Mouse (Mus musculus) heart, embryonic 12.5 days (tissue): ENCODE data around the gene Resp18. TPM values are rescaled to one million over a fixed set of nuclear protein-coding genes. Genes with fewer than 3 reads are reported as not detected.

Experiments used
- ATAC-seq: fragments of 200-750 bp; cut with Nextera tagmentation; 2 replicates; pipeline ENCODE4 v1.8.0; 2017; ENCODE audit warnings: moderate TSS enrichment, moderate library complexity; ENCODE audit not compliant: insufficient number of reproducible peaks, low FRiP score
- H3K27ac ChIP-seq: fragments of 300-500 bp; sonication (generic); 2 replicates; pipeline ENCODE4 v1.5.1; 2016; ENCODE audit warnings: mild to moderate bottlenecking, moderate library complexity; ENCODE audit not compliant: poor library complexity, severe bottlenecking
- H3K27me3 ChIP-seq: fragments of 300-500 bp; sonication (generic); replicated peaks from 2 replicates; pipeline ENCODE4 v1.6.1; 2016; ENCODE audit warnings: mild to moderate bottlenecking, moderate library complexity
- H3K36me3 ChIP-seq: fragments of 300-500 bp; sonication (generic); 2 replicates; pipeline ENCODE4 v1.6.1; 2016; ENCODE audit warnings: mild to moderate bottlenecking, moderate library complexity
- H3K4me1 ChIP-seq: fragments of 300-500 bp; sonication (generic); replicated peaks from 2 replicates; pipeline ENCODE4 v1.6.1; 2016; ENCODE audit warnings: mild to moderate bottlenecking
- H3K4me2 ChIP-seq: fragments of 300-500 bp; sonication (generic); 2 replicates; pipeline ENCODE4 v1.6.1; 2016; ENCODE audit warnings: mild to moderate bottlenecking, moderate library complexity
- H3K4me3 ChIP-seq: fragments of 300-500 bp; sonication (generic); 2 replicates; pipeline ENCODE4 v1.5.1; 2016; ENCODE audit warnings: mild to moderate bottlenecking
- H3K9ac ChIP-seq: fragments of 300-500 bp; sonication (generic); 2 replicates; pipeline ENCODE4 v1.6.1; 2016; ENCODE audit warnings: mild to moderate bottlenecking, moderate library complexity
- H3K9me3 ChIP-seq: fragments of 300-500 bp; sonication (generic); replicated peaks from 2 replicates; pipeline ENCODE4 v1.6.1; 2016; ENCODE audit warnings: mild to moderate bottlenecking, moderate library complexity
- WGBS: fragments of 180-500 bp; shearing (Covaris S2); methylation state at CpG from one replicate; pipeline ENCODE4 v1.1.7; 2016; 5-methylcytosine and 5-hydroxymethylcytosine counted together
- polyA plus RNA-seq: library from polyadenylated mRNA; unstranded; fragments of >200 nt; fragmentation: Nextera tagmentation; extraction: Ambion mirVana; gene quantifications from 2 replicates; pipeline ENCODE4 v1.2.1, GENCODE M21; 2016

Gene Resp18
- polyA plus RNA-seq, 1 experiment from 2014 or later = not detected

GRCm38 (mm10) chr1:75264091-75264880 lies 13.9 kb downstream of the Resp18 start, which contains the start of gene Ptprn:
Ptprn (minus strand) TSS chr1:75264502.
- WGBS = 11% methylated on average over 32 of the region's 32 CpGs
- Histone ChIP-seq H3K4me3 (peak within 1 kb of the TSS; percentile 30), H3K36me3 (no peaks in the 10 kb centered on the region), H3K27ac (no peak within 1 kb of the TSS), H3K4me2 (peak within 1 kb of the TSS; percentile 37), H3K27me3 (peaks cover 66% of the 10 kb centered on the region), H3K9me3 (no peaks in the 10 kb centered on the region), H3K9ac (no peak within 1 kb of the TSS), H3K4me1 (peaks cover 5% of the 10 kb centered on the region)
- ATAC-seq = peak; percentile 51; the same call in 1 of the 2 replicates

- Histone ChIP-seq H3K4me3 (peak overlapping the region; percentile 30), H3K4me2 (peak overlapping the region; percentile 37), H3K27me3 (peaks cover 60% of the 10 kb centered on the region), H3K36me3 (no peaks in the 10 kb centered on the region), H3K9me3 (no peaks in the 10 kb centered on the region), H3K9ac (no peak overlapping the region), H3K4me1 (peaks cover 5% of the 10 kb centered on the region), H3K27ac (no peak overlapping the region)
- 2% methylated on average over 40 of the region's 40 CpGs for WGBS
- 0 out of 2 replicates have a peak, but pooled peaks have one; percentile 33 for ATAC-seq
Observed at GRCm38 (mm10) chr1:75262969-75263951, 15.0 kb downstream of the Resp18 start.

- no peak for ATAC-seq
- H3K36me3 ChIP-seq = no peaks in the 10 kb centered on the region
- no peak overlapping the region for H3K4me3 ChIP-seq
- no peak overlapping the region for H3K4me2 ChIP-seq
- no peaks in the 10 kb centered on the region for H3K9me3 ChIP-seq
- H3K27ac ChIP-seq = no peak overlapping the region
- peaks cover 59% of the 10 kb centered on the region for H3K27me3 ChIP-seq
- no peak overlapping the region for H3K9ac ChIP-seq
- H3K4me1 ChIP-seq = peaks cover 5% of the 10 kb centered on the region
Observed at GRCm38 (mm10) chr1:75261278-75261677, 16.9 kb downstream of the Resp18 start.

GRCm38 (mm10) chr1:75255516-75256046 lies 22.6 kb downstream of the Resp18 start:
- WGBS = 60% methylated on average over 10 of the region's 10 CpGs
- no peak overlapping the region for H3K4me3 ChIP-seq
- no peaks in the 10 kb centered on the region for H3K9me3 ChIP-seq
- H3K36me3 ChIP-seq = no peaks in the 10 kb centered on the region
- H3K9ac ChIP-seq = no peak overlapping the region
- peaks cover 7% of the 10 kb centered on the region; the same call in 1 of the 2 replicates for H3K4me1 ChIP-seq
- H3K27me3 ChIP-seq = peaks cover 30% of the 10 kb centered on the region
- no peak overlapping the region for H3K27ac ChIP-seq
- H3K4me2 ChIP-seq = no peak overlapping the region
- ATAC-seq = no peak

- Histone ChIP-seq H3K9me3 (no peaks in the 10 kb centered on the region), H3K4me3 (no peak overlapping the region), H3K36me3 (no peaks in the 10 kb centered on the region), H3K4me1 (peaks cover 8% of the 10 kb centered on the region; the same call in 1 of the 2 replicates), H3K9ac (no peak overlapping the region), H3K27me3 (peaks cover 30% of the 10 kb centered on the region), H3K27ac (no peak overlapping the region), H3K4me2 (no peak overlapping the region)
- WGBS = 72% methylated on average over 8 of the region's 8 CpGs
- no peak for ATAC-seq
Observed at GRCm38 (mm10) chr1:75254625-75255013, 23.6 kb downstream of the Resp18 start.

GRCm38 (mm10) chr1:75253849-75254624 lies 24.2 kb downstream of the Resp18 start:
- H3K9me3 ChIP-seq = no peaks in the 10 kb centered on the region
- no peak overlapping the region for H3K9ac ChIP-seq
- no peak overlapping the region for H3K4me2 ChIP-seq
- H3K36me3 ChIP-seq = no peaks in the 10 kb centered on the region
- peaks cover 30% of the 10 kb centered on the region for H3K27me3 ChIP-seq
- WGBS = 60% methylated on average over 16 of the region's 16 CpGs
- no peak overlapping the region for H3K27ac ChIP-seq
- no peak overlapping the region for H3K4me3 ChIP-seq
- ATAC-seq = no peak
- peaks cover 12% of the 10 kb centered on the region for H3K4me1 ChIP-seq

GRCm38 (mm10) chr1:75253029-75253428 lies 25.2 kb downstream of the Resp18 start:
- WGBS = 59% methylated on average over 16 of the region's 16 CpGs
- peaks cover 19% of the 10 kb centered on the region for H3K4me1 ChIP-seq
- H3K27me3 ChIP-seq = peaks cover 26% of the 10 kb centered on the region
- no peak overlapping the region for H3K4me2 ChIP-seq
- H3K4me3 ChIP-seq = no peak overlapping the region
- no peak overlapping the region for H3K27ac ChIP-seq
- no peak for ATAC-seq
- no peaks in the 10 kb centered on the region for H3K9me3 ChIP-seq
- H3K36me3 ChIP-seq = no peaks in the 10 kb centered on the region
- no peak overlapping the region for H3K9ac ChIP-seq

- H3K9ac ChIP-seq = no peak overlapping the region
- no peaks in the 10 kb centered on the region for H3K36me3 ChIP-seq
- H3K4me1 ChIP-seq = peaks cover 26% of the 10 kb centered on the region
- ATAC-seq = no peak
- WGBS = 60% methylated on average over 13 of the region's 13 CpGs
- H3K4me2 ChIP-seq = no peak overlapping the region
- H3K27me3 ChIP-seq = peaks cover 23% of the 10 kb centered on the region
- H3K9me3 ChIP-seq = no peaks in the 10 kb centered on the region
- no peak overlapping the region for H3K4me3 ChIP-seq
- H3K27ac ChIP-seq = no peak overlapping the region
Observed at GRCm38 (mm10) chr1:75252308-75252707, 25.9 kb downstream of the Resp18 start.

GRCm38 (mm10) chr1:75251112-75251970 lies 26.9 kb downstream of the Resp18 start:
- 0 out of 2 replicates have a peak overlapping the region, but pooled peaks have one; percentile 33 for H3K9ac ChIP-seq
- peak; percentile 41 for ATAC-seq
- peaks cover 18% of the 10 kb centered on the region for H3K27me3 ChIP-seq
- H3K27ac ChIP-seq = no peak overlapping the region
- H3K4me3 ChIP-seq = peak overlapping the region; percentile 23; the same call in 1 of the 2 replicates
- H3K4me2 ChIP-seq = peak overlapping the region; percentile 60
- H3K9me3 ChIP-seq = no peaks in the 10 kb centered on the region
- H3K36me3 ChIP-seq = no peaks in the 10 kb centered on the region
- peaks cover 36% of the 10 kb centered on the region for H3K4me1 ChIP-seq
- 7% methylated on average over 21 of the region's 22 CpGs for WGBS

- ATAC-seq = no peak
- Histone ChIP-seq H3K4me3 (no peak overlapping the region), H3K9ac (no peak overlapping the region), H3K4me2 (no peak overlapping the region), H3K27me3 (peaks cover 18% of the 10 kb centered on the region), H3K4me1 (peaks cover 36% of the 10 kb centered on the region), H3K9me3 (no peaks in the 10 kb centered on the region), H3K27ac (no peak overlapping the region), H3K36me3 (no peaks in the 10 kb centered on the region; the same call in 1 of the 2 replicates)
- 71% methylated on average over 3 of the region's 3 CpGs for whole genome bisulfite sequencing
Observed at GRCm38 (mm10) chr1:75250498-75250897, 27.7 kb downstream of the Resp18 start.
